Mouse (Mus musculus): ENCODE measurements around the gene 9530003J23Rik. TPM values are rescaled to one million over a fixed set of nuclear protein-coding genes. Genes with fewer than 3 reads are reported as not detected.
"Not testable (repeated sequence)": the region's sequence is repeated elsewhere in the genome, so short reads cannot be mapped to it uniquely, and the experiment has no call there.

Gene 9530003J23Rik
- polyA plus RNA-seq, 1 experiment from 2014 or later = not detected

DNA sequence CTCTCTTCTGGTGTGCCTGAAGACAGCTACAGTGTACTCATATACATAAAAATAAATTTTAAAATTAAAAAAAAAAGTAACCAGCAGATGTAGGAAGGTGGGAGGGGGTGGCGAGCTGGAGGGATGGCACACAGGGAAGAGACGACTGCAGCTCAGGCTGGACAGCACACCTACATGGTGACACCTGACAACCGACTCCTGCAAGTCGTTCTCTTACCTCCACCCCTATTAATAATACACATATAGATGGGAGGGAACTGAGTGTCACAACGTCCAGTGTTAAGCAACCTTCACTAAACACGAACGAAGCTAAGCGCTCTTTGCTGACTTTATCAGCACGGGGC, 14.8 kb downstream of the 9530003J23Rik start:
- 2% methylated on average over 9 of the region's 9 CpGs for WGBS
- peak overlapping the region; percentile 83 for H3K4me2 ChIP-seq
- peak overlapping the region; percentile 98 for H3K27ac ChIP-seq (replicated peaks)
- H3K9ac ChIP-seq = peak overlapping the region; percentile 90
- H3K36me3 ChIP-seq = peaks cover 27% of the 10 kb centered on the region
- peak; percentile 52; the same call in 1 of the 2 replicates for ATAC-seq (ENCODE audit: low FRiP score, low read depth)
- peaks cover 23% of the 10 kb centered on the region for H3K4me1 ChIP-seq (replicated peaks)
- peak overlapping the region; percentile 62 for H3K4me3 ChIP-seq
- no peaks in the 10 kb centered on the region for H3K27me3 ChIP-seq
- no peaks in the 10 kb centered on the region for H3K9me3 ChIP-seq

DNA sequence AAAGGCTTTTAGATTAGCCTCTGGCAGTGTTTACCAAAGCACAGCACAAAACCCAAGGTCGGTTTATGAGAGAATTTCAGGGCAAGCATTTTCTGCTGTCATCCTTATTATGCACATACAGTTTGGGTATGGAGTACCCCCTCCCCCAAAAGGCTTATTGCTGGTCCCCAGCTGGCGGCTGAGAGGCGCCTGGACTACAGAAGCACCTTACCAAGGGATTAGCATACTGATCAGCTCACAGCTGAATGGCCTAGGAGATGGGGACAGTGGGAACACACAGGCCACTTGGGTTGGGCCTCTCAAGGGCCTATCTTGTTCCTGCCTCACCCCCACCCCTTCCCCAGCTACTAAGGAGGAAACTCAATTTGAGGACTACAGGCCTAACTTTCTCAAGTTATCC, 15.7 kb downstream of the 9530003J23Rik start:
- WGBS = 50% methylated on average over 3 of the region's 3 CpGs
- ATAC-seq (ENCODE audit: low FRiP score, low read depth) = no peak
- H3K4me3 ChIP-seq = no peak overlapping the region
- H3K27ac ChIP-seq (replicated peaks) = no peak overlapping the region
- H3K9ac ChIP-seq = no peak overlapping the region
- H3K27me3 ChIP-seq = no peaks in the 10 kb centered on the region
- H3K4me1 ChIP-seq (replicated peaks) = peaks cover 23% of the 10 kb centered on the region
- H3K36me3 ChIP-seq = peaks cover 36% of the 10 kb centered on the region
- H3K4me2 ChIP-seq = peak overlapping the region; percentile 83
- no peaks in the 10 kb centered on the region for H3K9me3 ChIP-seq

DNA sequence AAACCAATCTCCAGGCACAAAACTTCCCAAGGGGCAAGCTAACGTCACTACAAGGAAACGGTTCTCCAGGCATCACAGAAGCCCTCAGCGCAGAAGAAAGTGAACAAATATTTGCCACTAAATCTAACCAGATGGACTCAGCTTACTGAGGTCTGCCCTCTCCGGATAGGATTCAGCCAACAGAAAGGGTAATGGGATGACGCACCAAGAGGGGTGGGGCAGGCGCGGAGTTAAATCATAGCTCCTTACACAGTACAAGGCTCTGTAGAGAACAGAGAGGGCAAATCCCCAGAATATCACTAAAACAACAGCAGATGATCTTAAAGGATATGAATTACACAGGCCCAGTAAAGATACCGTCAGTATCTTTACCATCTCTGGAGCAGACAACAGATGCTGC, 20.2 kb downstream of the 9530003J23Rik start:
- no peak for ATAC-seq (ENCODE audit: low FRiP score, low read depth)
- Histone ChIP-seq H3K4me2 (no peak overlapping the region), H3K27ac (replicated peaks) (no peak overlapping the region), H3K9me3 (no peaks in the 10 kb centered on the region), H3K4me1 (replicated peaks) (peaks cover 12% of the 10 kb centered on the region), H3K9ac (no peak overlapping the region), H3K4me3 (no peak overlapping the region), H3K27me3 (no peaks in the 10 kb centered on the region), H3K36me3 (peaks cover 68% of the 10 kb centered on the region)
- WGBS = 95% methylated on average over 8 of the region's 8 CpGs

DNA sequence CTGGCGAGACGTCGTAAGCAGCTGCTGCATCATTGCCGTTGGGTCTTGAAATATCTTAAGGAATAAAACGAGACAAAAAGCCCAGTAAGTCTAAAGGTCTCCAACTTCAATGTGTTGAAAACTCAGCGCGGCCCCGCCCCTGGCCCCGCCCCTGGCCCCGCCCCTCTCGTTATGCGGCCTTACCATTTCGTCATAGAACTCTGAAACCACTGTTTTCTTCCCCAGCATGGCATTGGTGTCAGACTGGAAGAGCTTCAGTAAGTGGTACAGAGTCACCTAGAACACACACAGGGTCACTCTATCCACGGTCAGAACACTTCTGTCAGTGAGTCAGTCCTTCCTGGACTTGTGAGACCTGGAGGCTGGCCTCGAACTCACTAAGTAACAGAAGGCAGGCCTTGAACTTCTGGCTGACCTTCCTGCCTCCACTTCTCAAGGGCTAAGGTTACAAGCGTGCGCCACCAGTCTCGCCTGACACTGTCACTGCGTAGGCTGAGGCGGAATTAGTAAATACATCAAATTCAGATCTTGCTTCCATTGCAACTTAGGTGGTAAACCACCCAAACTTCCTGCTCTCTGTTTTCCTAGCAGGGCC, 21.2 kb downstream of the 9530003J23Rik start:
- Histone ChIP-seq H3K27ac (replicated peaks) (no peak overlapping the region), H3K4me1 (replicated peaks) (peaks cover 2% of the 10 kb centered on the region), H3K4me2 (no peak overlapping the region), H3K9ac (no peak overlapping the region), H3K36me3 (peaks cover 67% of the 10 kb centered on the region), H3K4me3 (no peak overlapping the region), H3K27me3 (no peaks in the 10 kb centered on the region), H3K9me3 (no peaks in the 10 kb centered on the region)
- ATAC-seq (ENCODE audit: low FRiP score, low read depth) = no peak
- WGBS = 82% methylated on average over 20 of the region's 20 CpGs

DNA sequence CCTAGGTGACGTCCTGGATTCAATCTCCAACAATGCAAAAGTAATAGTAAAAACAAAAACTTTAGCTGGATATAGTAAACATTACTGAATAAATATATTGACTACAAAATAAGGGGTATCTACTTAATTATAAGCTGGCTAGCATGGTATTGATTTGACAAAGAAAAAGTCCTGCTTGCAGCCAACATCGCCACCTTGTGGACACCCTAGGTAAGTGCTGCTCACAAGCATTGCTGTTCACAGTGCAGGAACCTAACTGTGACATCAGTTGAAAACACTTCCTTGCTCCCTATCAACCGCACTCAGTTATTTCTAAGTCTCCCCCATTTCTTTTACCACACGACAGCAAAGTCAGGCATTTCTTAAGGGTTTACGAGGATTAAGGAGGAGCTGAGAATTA, 21.7 kb downstream of the 9530003J23Rik start:
- Histone ChIP-seq H3K27me3 (no peaks in the 10 kb centered on the region), H3K4me2 (no peak overlapping the region), H3K9ac (no peak overlapping the region), H3K9me3 (no peaks in the 10 kb centered on the region), H3K4me1 (replicated peaks) (no peaks in the 10 kb centered on the region), H3K36me3 (peaks cover 61% of the 10 kb centered on the region), H3K27ac (replicated peaks) (no peak overlapping the region), H3K4me3 (no peak overlapping the region)
- no peak for ATAC-seq (ENCODE audit: low FRiP score, low read depth)
- WGBS = 68% methylated on average over 5 of the region's 5 CpGs

- peaks cover 55% of the 10 kb centered on the region for H3K36me3 ChIP-seq
- no peak overlapping the region for H3K27ac ChIP-seq (replicated peaks)
- no peak overlapping the region for H3K4me2 ChIP-seq
- H3K9ac ChIP-seq = no peak overlapping the region
- no peak overlapping the region for H3K4me3 ChIP-seq
- H3K27me3 ChIP-seq = no peaks in the 10 kb centered on the region
- no peak for ATAC-seq (ENCODE audit: low FRiP score, low read depth)
- H3K9me3 ChIP-seq = no peaks in the 10 kb centered on the region
- no peaks in the 10 kb centered on the region for H3K4me1 ChIP-seq (replicated peaks)
- 97% methylated on average over 9 of the region's 9 CpGs for WGBS
These were observed 22.4 kb downstream of the 9530003J23Rik start for GRCm38 (mm10) chr10:117216132-117216495.

- Histone ChIP-seq H3K36me3 (peaks cover 53% of the 10 kb centered on the region), H3K4me2 (no peak overlapping the region), H3K9me3 (no peaks in the 10 kb centered on the region), H3K4me3 (no peak overlapping the region), H3K27me3 (no peaks in the 10 kb centered on the region), H3K4me1 (replicated peaks) (no peaks in the 10 kb centered on the region), H3K9ac (no peak overlapping the region), H3K27ac (replicated peaks) (no peak overlapping the region)
- 92% methylated on average over 25 of the region's 25 CpGs for WGBS
- no peak for ATAC-seq (ENCODE audit: low FRiP score, low read depth)
These were observed 22.9 kb downstream of the 9530003J23Rik start for GRCm38 (mm10) chr10:117215409-117216131.

GRCm38 (mm10) chr10:117211023-117211422, 27.5 kb downstream of the 9530003J23Rik start:
- H3K27ac ChIP-seq (replicated peaks) = no peak overlapping the region
- H3K4me3 ChIP-seq = no peak overlapping the region
- H3K4me1 ChIP-seq (replicated peaks) = peaks cover 4% of the 10 kb centered on the region
- no peak for ATAC-seq (ENCODE audit: low FRiP score, low read depth)
- H3K27me3 ChIP-seq = no peaks in the 10 kb centered on the region
- H3K9me3 ChIP-seq = no peaks in the 10 kb centered on the region
- H3K9ac ChIP-seq = no peak overlapping the region
- H3K36me3 ChIP-seq = peaks cover 16% of the 10 kb centered on the region
- 90% methylated on average over 6 of the region's 6 CpGs for WGBS
- H3K4me2 ChIP-seq = no peak overlapping the region

DNA sequence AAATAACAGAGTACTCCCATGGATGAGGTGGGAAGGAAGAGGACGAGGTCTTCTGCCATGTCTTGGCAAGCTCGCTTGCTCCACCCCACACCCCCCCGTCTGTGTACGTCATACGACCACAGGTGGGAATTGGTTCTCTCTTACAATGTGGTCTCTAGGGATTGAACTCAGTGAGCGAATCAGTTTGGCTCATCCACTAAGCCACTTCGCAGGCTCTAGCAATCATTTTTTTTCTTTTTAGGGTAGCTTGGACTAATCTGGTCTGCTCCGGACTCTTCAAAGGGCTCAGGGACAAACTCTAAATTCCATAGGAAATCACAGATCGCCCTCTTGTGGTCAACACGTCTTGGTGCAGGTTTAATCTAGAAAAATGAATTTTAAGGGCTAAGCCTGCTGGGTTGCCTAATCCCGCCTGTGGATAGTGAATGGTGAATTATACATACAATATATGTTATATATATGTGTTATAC, 29.0 kb downstream of the 9530003J23Rik start:
- 18% methylated on average over 11 of the region's 11 CpGs for WGBS
- peak overlapping the region; percentile 57 for H3K4me2 ChIP-seq
- no peaks in the 10 kb centered on the region for H3K27me3 ChIP-seq
- peak overlapping the region; percentile 34 for H3K4me3 ChIP-seq
- no peak overlapping the region for H3K9ac ChIP-seq
- peak; percentile 51; the same call in 1 of the 2 replicates for ATAC-seq (ENCODE audit: low FRiP score, low read depth)
- peaks cover 4% of the 10 kb centered on the region for H3K4me1 ChIP-seq (replicated peaks)
- H3K9me3 ChIP-seq = no peaks in the 10 kb centered on the region
- no peak overlapping the region for H3K27ac ChIP-seq (replicated peaks)
- peaks cover under 1% of the 10 kb centered on the region; the same call in 1 of the 2 replicates for H3K36me3 ChIP-seq

GRCm38 (mm10) chr10:117208787-117209186, 29.7 kb downstream of the 9530003J23Rik start:
- not testable (repeated sequence) for H3K27ac ChIP-seq (replicated peaks); ATAC-seq (ENCODE audit: low FRiP score, low read depth); H3K27me3 ChIP-seq; H3K4me2 ChIP-seq; H3K36me3 ChIP-seq; H3K4me1 ChIP-seq (replicated peaks); H3K9me3 ChIP-seq; H3K4me3 ChIP-seq; H3K9ac ChIP-seq
- WGBS = 93% methylated on average over 6 of the region's 6 CpGs

DNA sequence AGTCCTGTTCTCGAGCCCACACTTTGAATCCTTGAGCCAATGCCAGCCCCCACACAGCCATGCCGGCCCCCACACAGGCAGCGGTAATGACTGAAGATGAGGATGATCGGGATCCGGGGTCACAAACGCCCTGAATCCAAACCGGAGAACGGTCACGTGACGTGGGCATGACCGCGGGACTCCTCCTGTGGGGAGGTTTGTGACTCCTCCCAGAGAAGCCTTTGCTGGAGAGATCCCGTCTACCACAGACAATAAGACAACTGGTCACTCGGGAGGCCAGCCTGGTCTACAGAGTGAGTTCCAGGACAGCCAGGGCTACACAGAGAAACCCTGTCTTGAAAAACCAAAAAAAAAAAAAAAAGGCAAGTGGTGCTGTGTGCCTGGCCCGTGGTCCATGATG, 30.3 kb downstream of the 9530003J23Rik start:
- WGBS = 82% methylated on average over 15 of the region's 15 CpGs
- no peak for ATAC-seq (ENCODE audit: low FRiP score, low read depth)
- H3K9ac ChIP-seq = no peak overlapping the region

GRCm38 (mm10) chr10:117206070-117206469, 32.4 kb downstream of the 9530003J23Rik start:
- H3K36me3 ChIP-seq = no peaks in the 10 kb centered on the region
- H3K9ac ChIP-seq = no peak overlapping the region
- no peak overlapping the region for H3K27ac ChIP-seq (replicated peaks)
- no peaks in the 10 kb centered on the region for H3K9me3 ChIP-seq
- WGBS = 97% methylated on average over 3 of the region's 3 CpGs
- ATAC-seq (ENCODE audit: low FRiP score, low read depth) = no peak
- no peaks in the 10 kb centered on the region for H3K27me3 ChIP-seq
- no peak overlapping the region for H3K4me2 ChIP-seq
- H3K4me1 ChIP-seq (replicated peaks) = peaks cover 4% of the 10 kb centered on the region
- H3K4me3 ChIP-seq = no peak overlapping the region

More for the DNA sequence above, 30.3 kb downstream of the 9530003J23Rik start:
- no peak overlapping the region for H3K4me2 ChIP-seq
- H3K9me3 ChIP-seq = no peaks in the 10 kb centered on the region
- H3K4me1 ChIP-seq (replicated peaks) = peaks cover 4% of the 10 kb centered on the region
- no peak overlapping the region for H3K4me3 ChIP-seq
- H3K27ac ChIP-seq (replicated peaks) = no peak overlapping the region
- no peaks in the 10 kb centered on the region for H3K36me3 ChIP-seq
- H3K27me3 ChIP-seq = no peaks in the 10 kb centered on the region

All from hindbrain, embryonic 15.5 days (tissue).